ENCODE assay signal across 9 mouse cellular contexts in the genomic region with DNA sequence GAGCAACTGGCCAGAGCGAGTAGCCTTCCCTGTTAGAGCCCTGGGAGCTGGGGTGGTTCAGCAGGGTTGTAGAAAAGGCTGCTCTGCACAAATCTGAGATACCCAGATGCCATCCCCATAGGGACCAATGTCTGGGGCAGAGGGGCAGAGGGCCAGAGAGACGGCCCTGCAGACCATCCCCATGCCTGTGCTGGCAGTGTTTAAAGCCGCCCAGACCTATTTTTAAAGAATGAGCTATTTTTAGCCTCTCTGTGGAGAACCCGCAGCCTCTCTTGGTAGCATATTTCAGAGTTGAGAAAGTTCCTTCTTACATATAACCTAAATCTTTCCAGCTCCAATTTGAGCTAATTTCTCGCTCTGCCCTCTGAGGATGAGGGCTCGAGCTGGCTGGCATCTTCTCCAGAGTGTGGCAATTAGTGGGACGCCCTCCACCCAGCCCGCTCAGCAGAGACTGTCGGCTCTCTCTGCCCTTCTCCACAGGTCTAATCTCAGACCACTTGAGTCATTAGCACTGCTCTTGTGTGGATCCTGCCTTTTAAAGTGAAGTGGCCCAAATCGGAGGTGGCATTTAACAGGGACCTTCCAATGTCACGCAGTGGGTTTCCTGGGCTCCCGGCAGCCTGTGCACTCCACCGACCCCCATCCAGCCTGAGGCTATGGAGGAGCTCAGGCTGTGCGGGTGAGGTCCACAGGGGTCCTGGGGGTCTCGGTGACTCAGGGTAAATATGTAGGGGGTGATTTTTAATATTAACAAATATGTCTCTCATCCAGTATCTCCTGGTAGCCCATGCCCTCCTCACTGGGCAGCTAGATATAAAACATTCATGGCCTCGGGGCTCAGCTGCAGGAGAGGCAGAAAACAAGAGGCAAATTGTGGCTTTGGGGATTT.
A peak's percentile ranks its signal among the peaks of the same experiment; 100 is the strongest.
DNase-seq lines count a peak whose midpoint lies in the region; ATAC-seq and TF ChIP-seq lines count a peak whose summit lies in the region.
"Had no signal": no experiment of that assay in that cellular context is flagged by ENCODE, and none has a peak within 500 bp of the region (broad histone marks: within the 10 kb centered on the region; RNA-seq: fewer than 3 reads in every experiment).

No protein-coding gene starts in this region.

- H3K36me3 ChIP-seq in heart, embryonic 10.5 days: no peaks in the 10 kb centered on the region
- H3K36me3 ChIP-seq in limb, embryonic 10.5 days: no peaks in the 10 kb centered on the region
- no peaks in the 10 kb centered on the region for H3K36me3 ChIP-seq in stomach, embryonic 14.5 days (ENCODE audit: control insufficient read depth, insufficient read depth, low read length)

- ATAC-seq in stomach, embryonic 14.5 days (ENCODE audit: insufficient number of reproducible peaks, insufficient read depth, low FRiP score, low read depth): no peak
- no peak for ATAC-seq in monocyte, adult 5-6 weeks (replicated peaks; ENCODE audit: insufficient number of reproducible peaks, low FRiP score, low TSS enrichment, poor library complexity, severe bottlenecking)

- peaks cover 55% of the 10 kb centered on the region for H3K4me1 ChIP-seq in heart, embryonic 10.5 days
- peaks cover 38% of the 10 kb centered on the region for H3K4me1 ChIP-seq in limb, embryonic 10.5 days
- peaks cover 14% of the 10 kb centered on the region for H3K4me1 ChIP-seq in stomach, embryonic 14.5 days (ENCODE audit: control insufficient read depth, insufficient read depth, low read length)

- no peak for DNase-seq in left cerebral cortex, adult 2 months (ENCODE audit: extremely low spot score in 1 of 2, low spot score in 2 of 2)
- DNase-seq in left cerebral cortex, adult 8-10 months (ENCODE audit: low spot score in 2 of 2): no peak
- no peak for DNase-seq in heart, embryonic 10.5 days (ENCODE audit: low spot score)
- no peak for DNase-seq in limb, embryonic 10.5 days (ENCODE audit: low spot score)
- DNase-seq in left cerebral cortex, adult 9 months (ENCODE audit: low spot score in 2 of 2): no peak
- DNase-seq in right cerebral cortex, postnatal 36 days (ENCODE audit: low spot score in 2 of 2): no peak

- no peak for TF ChIP-seq CTCF in left cerebral cortex, adult 2 months (IDR thresholded peaks at IDR 0.05)

- H3K27me3 ChIP-seq in heart, embryonic 10.5 days (ENCODE audit: insufficient read depth, poor library complexity, severe bottlenecking): peaks cover 7% of the 10 kb centered on the region; the same call in 1 of the 2 replicates
- H3K27me3 ChIP-seq in limb, embryonic 10.5 days (ENCODE audit: low read depth, poor library complexity, severe bottlenecking): peaks cover 24% of the 10 kb centered on the region; the same call in 1 of the 2 replicates
- no peaks in the 10 kb centered on the region for H3K27me3 ChIP-seq in stomach, embryonic 14.5 days (ENCODE audit: control insufficient read depth, insufficient read depth, low read length)

- intact Hi-C loops in left cerebral cortex, adult 2 months (cut with DNase I): no loop called here

- H3K4me3 ChIP-seq in left cerebral cortex, adult 2 months: no peak overlapping the region
- H3K4me3 ChIP-seq in heart, embryonic 10.5 days: peak overlapping the region; percentile 37
- no peak overlapping the region for H3K4me3 ChIP-seq in limb, embryonic 10.5 days
- no peak overlapping the region for H3K4me3 ChIP-seq in stomach, embryonic 14.5 days (ENCODE audit: low read depth, low read length)
- H3K4me3 ChIP-seq: erythroblast, embryonic 14.5 days had no signal

- no peak overlapping the region for H3K9ac ChIP-seq in stomach, embryonic 14.5 days (replicated peaks; ENCODE audit: low read depth, low read length)

- H3K27ac ChIP-seq in left cerebral cortex, adult 2 months: peak overlapping the region; percentile 24; the same call in 1 of the 2 replicates
- H3K27ac ChIP-seq in heart, embryonic 10.5 days: peak overlapping the region; percentile 80
- peak overlapping the region; percentile 64; the same call in 1 of the 2 replicates for H3K27ac ChIP-seq in limb, embryonic 10.5 days
- H3K27ac ChIP-seq in stomach, embryonic 14.5 days (ENCODE audit: low read length): peak overlapping the region; percentile 11; the same call in 1 of the 2 replicates

- H3K4me2 ChIP-seq in stomach, embryonic 14.5 days (replicated peaks; ENCODE audit: low read depth, low read length): no peak overlapping the region

- no peaks in the 10 kb centered on the region for H3K9me3 ChIP-seq in heart, embryonic 10.5 days
- H3K9me3 ChIP-seq in limb, embryonic 10.5 days (replicated peaks): no peaks in the 10 kb centered on the region
- H3K9me3 ChIP-seq in stomach, embryonic 14.5 days (ENCODE audit: control insufficient read depth, low read depth, low read length): no peaks in the 10 kb centered on the region

- 16% methylated on average over 16 of the region's 16 CpGs for WGBS in heart, embryonic 10.5 days
- WGBS in limb, embryonic 10.5 days: 26% methylated on average over 16 of the region's 16 CpGs
- WGBS in stomach, embryonic 14.5 days: 29% methylated on average over 16 of the region's 16 CpGs

Comparison
In these comparisons a context has a peak if more than half of its experiments do, and no peak if none do; other contexts are left out.
1. H3K27ac ChIP-seq: peak in every context shown above with its lines; median percentile 80 in heart, embryonic 10.5 days; 64 in limb, embryonic 10.5 days; 24 in left cerebral cortex, adult 2 months; 11 in stomach, embryonic 14.5 days.